Mouse (Mus musculus): ENCODE data around the gene Ube2r2.

DNA sequence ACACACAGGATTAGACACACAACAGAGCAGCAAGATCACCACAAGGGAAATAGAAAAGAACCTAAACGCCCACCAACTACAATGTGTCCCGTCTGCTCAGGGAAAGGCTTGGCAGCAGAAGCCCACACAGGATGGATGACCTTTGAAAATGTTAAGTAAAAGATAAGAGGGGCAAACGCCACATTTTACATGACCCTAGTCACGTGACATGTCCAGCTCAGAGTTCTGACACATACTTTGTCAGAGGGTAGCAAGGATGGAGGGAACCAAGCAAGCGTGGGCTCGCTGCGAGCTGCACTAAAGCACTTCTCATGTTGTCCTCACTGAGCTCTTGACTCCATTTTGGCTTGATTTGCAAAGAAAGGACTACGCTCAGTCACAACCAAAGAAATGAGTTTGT, 70.2 kb downstream of the Ube2r2 start:
- TF ChIP-seq CTCF (IDR thresholded peaks at IDR 0.05; ENCODE audit: low read depth) (no peak), EP300 (IDR thresholded peaks at IDR 0.05; ENCODE audit: low read depth) (no peak)
